Mouse (Mus musculus) cerebellum, adult 11-12 months (tissue): ENCODE results near the gene Tmem30b.
"Not testable (repeated sequence)": the region's sequence is repeated elsewhere in the genome, so short reads cannot be mapped to it uniquely, and the experiment has no call there.

Experiments used
- DNase-seq: peaks from one replicate; pipeline ENCODE4 v3.0.0; 2022

The Tmem30b gene

DNA sequence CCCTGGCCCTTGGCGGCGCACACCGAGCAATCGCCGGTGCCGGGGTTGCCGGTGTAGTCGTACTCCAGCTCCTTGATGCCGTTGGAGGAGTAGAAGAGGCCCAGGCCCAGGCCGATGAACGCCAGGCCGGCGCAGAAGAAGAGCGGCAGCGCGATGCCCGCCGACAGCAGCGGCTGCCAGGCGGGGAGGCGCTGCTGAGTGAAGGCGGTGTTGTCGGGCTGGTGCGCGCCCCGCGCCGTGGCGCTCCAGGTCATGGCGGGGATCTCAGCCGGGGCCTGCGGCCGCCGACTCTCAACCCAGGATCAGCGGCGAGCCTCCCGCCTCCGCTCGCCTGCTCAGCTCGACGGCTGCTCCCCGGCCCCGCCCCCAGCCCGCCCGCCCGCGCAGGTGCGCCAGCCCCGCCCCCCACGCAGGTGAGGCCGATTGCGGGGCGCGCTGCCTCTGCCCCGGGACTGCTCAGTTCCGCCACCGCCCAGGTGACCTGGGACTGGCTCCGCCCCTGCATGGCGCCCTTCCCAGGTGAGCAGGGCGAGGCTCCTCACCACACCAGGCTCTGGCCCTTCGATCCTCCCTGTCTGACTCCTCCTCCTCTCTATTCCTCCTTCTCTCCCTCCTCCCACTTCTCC is at the start of gene Tmem30b:
Tmem30b (minus strand) TSS at position 307 of the 626 bp plus-strand sequence.
- no peak for DNase-seq

DNA sequence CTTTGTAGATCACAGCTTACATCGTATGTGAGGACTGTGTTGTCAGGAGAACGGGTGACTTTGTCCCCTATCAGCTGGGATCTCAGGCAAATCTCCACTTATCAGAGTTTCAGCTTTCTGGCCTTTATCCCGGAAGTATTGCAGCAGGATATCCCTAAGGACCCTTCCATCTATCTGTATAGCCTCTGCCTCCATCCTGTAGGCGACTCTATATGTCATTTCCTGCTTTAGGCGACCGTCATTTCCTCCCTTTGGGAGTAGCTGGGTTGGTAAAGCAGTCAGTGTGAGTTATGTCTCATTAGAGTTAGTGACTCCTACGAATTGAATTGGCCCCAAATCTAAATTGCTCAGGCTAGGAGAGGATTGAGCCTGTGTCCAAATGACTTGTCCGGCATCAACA is 49.0 kb upstream of the Tmem30b start:
- DNase-seq = no peak

DNA sequence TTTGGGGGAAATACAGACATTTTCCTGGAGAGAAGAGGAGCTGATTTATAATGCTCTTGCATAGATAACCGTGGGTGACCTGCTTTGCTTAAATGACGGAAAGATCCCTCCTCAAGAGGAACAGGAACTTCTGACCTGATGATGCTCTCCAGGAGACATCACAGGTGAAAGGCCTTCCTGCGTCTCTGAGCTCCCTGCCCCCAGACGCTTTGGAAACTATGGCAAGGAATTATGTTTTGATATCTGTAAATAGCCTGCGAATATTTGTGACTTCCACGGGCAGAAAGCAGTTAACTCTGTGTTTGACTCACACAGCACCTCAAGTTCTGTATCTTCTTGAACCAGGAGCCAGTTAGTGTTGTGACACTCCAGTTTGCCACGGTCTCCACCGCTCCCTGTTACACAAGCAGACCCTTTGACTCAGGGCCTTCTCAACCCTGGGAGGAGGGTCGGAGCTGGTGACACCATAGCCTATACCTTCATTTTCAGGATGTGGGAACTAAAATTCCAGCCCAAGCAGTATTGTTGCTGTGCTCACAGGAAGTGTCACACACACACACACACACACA is 48.1 kb upstream of the Tmem30b start:
- DNase-seq = no peak

DNA sequence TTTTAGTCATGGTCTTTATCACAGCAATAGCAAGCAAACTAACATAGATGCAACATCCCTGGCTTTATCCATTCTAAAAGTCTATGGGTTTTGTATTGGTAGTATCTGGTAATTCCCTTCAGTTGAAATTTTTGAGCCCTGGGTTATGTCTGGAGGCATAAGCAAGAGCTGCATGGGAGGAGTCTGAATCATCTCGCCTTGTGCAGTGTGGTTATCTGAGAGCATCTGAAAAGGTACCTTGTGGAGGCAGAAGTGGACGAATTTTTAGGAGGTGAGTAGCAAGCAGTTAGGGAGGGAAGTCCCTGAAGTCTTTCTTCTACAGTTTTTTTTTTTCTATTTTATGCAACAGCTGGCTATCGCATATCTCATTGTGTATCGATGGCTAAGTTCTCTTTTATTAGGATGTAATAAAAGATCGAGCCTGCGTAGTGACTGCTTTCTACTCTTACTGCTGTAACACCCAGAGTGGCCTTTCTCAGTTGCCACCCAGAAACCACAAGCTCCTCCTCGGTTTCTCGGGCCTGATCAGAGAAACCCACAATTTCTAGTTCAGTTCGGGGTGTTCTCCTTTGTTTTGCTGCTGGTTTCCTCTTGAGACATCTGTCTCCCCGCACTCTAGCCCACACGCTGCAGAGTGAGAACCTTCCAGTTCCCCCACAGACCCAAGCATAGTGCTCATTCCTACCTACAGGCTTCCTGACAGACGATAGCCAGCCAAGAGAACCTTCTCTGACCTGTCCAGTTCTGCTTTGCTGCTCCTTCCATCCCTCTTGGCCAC is 47.0 kb upstream of the Tmem30b start:
- no peak for DNase-seq

DNA sequence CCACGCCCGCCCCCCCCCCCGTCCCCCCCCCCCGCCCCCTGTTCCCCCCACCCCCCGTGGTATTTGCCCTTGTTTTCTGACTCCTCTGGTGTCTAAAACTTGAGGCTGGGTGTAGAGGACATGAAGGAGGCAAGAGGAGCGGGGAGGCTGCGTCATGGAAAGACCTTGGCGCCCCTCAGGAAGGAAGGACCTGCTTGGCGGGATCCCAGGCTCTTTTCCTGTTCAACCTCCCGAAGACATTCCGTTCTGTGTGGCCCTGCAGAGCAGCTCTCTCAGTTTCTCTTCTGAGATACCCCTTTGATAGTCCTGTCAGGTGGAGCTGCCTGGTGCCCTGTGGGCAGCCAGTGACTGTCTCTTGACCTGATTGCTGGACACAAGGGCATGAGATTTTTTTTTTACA is 45.4 kb upstream of the Tmem30b start:
- no peak for DNase-seq

DNA sequence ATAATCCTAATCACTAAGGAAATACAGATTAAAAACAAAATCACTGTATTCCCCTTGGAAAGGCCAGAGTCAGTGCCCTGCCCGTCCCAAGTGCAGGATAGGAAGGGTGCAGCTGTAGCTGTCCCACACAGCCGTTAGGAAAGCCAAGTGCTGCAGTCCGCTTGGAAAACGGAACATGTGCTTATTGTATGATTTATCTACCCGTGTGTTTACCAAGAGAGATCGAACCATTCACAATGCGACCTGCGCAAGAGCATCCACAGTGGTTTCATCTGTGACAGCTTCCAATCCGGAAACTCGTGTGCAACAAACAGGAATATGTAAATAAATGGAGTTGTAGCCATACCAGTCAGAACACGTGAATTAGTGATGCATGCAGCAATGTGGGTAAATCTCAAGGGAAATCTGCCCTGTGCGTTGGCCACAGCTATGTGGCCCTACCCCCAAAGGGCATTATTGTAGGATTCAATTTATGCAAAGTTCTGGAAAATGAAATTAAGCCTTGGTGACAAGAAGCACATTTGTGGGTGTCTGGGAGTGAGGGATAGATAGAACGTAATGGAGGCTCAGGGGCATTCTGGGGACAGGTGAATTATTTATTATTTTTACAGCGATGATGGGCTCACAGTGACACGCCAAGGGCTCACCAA is 44.6 kb upstream of the Tmem30b start:
- DNase-seq = no peak

DNA sequence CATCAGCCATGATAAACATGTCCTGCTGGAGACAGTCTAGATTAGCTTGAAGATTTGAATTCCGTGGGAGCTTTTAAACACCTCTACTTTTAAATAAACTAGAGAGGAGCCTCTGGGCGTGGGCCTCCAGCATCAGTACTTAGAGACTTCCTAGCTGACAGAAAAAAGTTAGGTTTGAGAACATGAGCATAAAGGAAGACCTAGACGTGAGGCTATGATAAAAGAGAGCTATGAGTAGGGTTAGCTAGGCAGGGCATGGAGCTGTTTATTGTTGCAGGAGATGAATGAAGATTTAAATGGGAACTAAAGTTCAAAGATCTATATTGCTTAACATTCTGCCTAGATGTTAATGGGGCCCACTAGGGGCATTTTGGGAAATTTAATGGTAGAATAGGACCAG is 41.1 kb upstream of the Tmem30b start:
- DNase-seq = no peak

DNA sequence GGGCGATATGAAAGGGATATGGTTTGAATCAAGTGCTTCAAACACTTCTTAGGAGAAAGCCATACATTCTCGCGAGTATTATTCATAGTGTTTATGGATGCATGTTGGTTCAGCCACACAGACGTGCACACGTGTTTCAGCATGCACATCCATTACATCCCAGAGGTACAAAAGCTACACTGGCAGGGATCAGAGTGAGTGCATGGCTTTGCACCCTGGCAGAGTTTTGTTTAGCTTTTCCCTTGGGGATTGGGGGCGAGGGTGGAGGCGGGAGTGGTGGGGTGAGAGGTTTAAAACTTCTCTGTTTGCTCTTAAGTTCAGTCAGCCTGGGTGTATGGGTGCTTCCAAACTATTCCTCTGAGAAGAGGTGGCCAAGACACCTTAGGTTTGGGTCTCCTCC is 39.7 kb upstream of the Tmem30b start:
- no peak for DNase-seq

DNA sequence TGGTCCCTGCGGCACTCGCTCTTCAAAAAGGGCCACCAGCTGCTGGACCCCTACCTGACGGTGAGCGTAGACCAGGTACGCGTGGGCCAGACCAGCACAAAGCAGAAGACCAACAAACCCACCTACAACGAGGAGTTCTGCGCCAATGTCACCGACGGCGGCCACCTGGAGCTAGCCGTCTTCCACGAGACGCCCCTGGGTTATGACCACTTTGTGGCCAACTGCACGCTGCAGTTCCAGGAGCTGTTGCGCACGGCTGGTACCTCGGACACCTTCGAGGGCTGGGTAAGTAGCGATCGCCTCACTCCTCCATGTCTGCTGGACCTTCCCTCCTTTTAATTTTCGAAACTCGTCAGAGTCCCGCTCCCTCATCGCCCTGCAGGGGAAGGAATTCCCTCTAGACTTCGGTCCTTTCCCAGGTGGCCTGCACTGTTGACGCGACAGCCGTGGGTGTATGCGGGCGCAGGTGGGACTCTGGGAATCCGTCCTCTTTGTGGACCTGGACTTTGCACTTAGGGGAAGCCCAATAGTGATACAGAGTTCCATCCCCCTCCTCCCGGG is 39.1 kb upstream of the Tmem30b start:
- no peak for DNase-seq

DNA sequence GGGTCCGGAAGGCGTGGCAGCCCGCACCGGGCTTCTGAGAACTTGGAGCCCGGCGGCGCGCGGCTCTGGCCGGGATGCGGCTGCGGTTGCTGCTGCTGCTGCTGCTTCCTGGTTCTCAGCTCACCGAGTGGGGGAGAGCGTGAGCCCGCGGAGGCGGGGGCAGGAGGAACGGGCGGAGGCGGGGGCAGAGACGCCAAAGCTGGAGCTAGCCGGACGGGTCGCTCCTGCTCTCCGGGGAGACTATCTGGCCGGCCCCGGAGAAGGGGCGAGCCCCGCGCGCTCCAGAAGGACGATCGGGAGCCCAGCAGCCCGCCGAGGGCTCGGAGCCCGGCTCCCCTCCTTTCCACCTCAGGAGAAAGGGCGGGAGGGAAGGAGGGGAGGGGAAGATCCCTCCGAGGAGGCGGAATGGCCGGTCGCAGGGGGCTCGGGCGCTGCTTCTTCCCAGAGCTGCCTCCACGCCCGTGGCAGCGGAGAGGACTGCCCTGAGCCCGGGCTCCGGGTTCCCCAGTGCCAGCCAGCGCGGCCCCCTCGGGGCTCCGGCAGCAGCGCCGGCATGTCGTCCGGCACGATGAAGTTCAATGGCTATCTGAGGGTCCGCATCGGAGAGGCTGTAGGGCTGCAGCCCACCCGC is 38.5 kb upstream of the Tmem30b start, which contains the start of gene Prkch:
Prkch (plus strand) TSS at position 187 of the 631 bp plus-strand sequence.
- DNase-seq = peak; percentile 8

DNA sequence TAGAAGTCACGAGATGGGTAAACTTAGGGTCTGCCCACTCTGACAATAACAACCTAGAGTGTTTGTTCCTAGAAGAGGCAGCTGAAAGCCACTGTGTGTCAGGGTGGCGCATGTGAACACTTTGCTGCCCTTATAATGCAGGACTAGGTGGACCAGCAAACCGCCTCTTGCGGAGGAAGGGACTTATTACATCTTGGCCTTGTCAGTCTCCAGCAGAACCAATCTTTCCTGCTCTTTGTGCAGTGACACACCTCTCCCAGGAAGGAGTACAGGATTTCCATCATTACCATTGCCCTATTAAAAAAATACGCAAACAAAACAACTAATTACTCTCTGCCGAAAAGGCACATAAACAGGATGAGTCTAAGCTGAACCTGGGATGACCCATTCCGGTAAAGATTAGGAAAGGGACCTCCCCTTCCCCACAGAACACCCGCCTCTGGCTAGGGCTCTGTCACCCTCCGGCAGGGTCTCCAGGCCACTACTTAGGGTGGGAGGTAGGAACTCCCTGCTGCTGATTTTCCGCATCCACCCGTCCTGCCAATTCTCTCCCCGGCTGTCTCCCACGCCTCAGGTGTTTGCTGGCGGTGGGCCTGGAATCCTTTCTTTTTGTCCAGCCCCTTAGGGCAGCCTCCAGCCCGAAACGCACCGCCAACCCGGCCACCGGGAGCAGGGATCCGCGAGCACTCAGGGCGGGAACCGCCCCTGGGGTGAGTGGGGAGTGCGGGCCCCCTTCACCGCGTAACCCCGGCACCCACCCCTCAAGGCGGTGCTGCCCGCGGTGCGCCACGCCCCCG is 37.8 kb upstream of the Tmem30b start:
- DNase-seq = no peak

DNA sequence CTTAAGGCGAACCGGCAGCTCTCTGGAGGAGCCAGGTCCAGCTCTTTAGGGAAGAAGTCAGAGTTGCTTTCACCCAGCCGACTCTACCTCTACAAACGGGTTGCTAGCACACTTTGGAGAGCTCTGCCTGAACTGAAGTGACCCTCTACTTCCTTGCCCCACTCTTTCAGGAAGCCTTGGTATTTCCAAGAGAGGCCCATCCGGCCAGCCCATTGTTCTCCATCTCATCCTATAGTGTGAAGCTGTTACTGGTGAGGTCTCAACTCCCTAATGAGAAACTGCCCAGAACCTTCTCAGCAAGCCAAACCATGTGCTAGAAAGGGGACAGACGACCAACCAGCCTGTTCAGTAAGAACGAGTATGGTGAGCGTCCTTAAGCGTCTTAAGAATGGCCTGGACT is 37.1 kb upstream of the Tmem30b start:
- DNase-seq = no peak

DNA sequence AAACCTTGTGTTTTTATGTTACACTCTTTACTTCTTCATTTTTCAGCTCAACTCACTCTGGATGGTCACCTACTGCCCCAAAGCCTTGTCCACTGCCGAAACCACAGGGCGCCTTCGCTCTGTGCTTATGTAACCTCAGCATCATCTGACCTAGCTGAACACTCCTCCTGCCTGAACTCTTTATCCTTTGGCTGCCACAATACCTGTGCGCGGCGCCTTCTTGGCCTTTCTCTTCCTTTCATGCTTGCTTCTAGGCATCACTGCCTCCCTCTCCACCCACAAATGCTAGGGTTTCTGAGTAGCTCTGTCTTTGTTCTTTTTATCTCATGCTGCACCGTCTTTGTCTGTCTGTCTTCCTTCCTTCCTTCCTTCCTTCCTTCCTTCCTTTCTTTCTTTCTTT is 34.6 kb upstream of the Tmem30b start:
- no peak for DNase-seq

DNA sequence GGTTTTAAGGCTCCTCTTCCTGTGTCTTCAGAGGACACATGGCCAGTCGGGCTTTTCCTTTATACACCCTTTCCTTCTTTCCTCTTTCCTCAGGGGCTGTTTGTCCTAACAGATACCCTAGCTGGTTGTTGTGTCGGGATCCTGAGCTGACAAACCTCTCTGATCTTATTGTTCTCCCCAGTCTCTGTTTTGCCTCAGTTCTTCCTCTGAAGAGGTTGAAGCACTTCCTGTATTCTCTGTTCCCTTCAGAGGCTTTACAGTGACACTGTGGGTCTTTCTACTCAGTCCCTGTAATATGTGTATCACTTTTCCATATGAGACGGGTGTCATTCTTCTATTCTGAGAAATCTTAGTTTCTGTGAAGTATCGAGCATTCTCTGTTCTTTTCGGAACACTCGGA is 31.9 kb upstream of the Tmem30b start:
- DNase-seq = no peak

DNA sequence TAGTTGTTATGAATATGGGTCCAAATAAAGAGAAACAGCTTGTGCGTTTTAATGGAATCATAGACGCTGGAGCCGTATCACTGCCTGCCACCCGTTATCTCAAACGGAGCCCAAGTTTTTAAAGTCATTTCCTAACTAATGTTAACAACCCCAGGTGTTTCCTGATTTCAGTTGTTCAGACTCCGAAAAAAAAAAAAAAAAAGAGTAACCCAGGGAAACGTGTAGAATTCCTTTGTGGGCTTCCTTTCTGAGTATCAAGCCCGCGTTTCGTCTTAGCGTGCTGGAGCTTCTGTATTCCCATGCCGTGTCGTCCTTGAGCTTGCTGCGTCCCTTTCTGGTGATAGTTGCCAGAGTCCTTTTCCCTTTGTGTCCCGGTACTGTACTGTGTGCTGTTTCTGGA is 28.4 kb upstream of the Tmem30b start:
- DNase-seq = no peak

DNA sequence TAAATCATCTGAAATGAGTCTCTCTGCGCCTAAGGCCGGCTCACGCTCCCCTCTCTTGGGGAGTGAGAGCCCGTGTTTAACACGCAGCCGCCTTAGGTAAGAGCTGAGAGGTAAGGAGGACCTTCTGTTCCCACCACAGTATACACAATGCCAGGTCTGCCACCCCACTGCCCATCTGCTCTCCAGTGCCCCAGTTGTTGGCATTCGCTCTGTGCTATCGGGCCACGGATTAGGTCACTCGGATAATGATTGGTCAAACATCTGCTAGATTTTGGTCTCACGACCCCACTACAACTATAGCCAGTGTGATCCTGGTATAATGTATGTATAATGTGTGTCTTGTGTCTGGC is 19.4 kb upstream of the Tmem30b start:
- DNase-seq = no peak

DNA sequence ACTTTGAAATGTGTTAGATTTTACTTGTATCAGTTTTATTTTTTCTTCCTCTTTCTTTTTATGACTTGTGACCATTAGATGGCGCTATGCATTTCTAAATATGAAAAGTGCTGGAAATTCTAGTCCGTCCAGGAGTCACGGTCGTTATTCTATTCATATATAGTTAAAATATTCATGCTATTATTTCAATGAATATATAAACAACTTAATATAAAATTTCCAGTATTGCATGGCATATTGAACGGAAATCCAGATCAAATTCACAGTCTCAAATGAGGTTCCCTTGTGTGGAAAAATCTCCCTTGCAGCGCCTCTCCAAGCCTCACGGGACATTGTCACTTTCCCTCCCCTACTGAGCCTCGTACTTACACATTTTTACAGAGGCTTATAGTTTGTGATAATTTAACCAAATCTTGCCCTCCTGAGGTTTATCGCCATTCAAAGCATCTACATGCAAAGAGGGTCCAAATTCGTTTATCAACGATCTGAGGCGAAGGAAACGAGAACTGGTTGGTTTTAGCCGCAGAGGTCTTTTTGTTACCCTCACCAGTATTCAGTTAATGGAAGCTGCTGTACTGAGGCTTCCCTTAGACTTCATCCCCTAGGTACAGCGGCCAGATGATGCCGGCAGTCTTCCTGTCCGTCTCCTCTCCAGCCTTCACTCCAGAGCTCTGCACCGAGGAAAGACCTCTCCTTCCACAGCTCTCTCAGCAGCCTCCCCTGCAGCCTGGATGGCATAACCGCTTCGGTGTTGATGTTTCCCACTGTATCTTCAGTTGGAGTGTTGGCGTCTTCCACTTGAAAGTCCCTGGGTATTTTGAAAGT is 18.8 kb upstream of the Tmem30b start:
- DNase-seq = no peak

DNA sequence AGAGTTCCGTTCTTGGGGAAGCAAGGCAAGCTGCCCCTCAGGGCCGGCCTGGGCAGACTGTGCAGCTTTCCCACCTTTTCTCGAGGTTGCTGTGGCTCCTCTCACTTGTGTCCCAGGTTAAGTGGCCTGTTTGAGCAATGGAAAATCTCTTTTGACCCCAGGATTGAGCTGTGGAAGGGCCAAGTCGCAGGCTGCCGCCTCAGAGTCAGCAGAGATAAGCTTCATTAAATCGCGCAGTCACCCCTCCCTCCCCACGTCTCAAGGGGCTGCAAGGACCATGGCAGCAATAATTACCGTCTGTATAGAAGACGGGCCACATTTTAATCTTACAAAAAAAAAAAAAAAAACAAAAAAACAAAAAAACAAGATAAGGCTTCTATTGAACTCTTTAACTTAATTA is 18.0 kb upstream of the Tmem30b start:
- no peak for DNase-seq

DNA sequence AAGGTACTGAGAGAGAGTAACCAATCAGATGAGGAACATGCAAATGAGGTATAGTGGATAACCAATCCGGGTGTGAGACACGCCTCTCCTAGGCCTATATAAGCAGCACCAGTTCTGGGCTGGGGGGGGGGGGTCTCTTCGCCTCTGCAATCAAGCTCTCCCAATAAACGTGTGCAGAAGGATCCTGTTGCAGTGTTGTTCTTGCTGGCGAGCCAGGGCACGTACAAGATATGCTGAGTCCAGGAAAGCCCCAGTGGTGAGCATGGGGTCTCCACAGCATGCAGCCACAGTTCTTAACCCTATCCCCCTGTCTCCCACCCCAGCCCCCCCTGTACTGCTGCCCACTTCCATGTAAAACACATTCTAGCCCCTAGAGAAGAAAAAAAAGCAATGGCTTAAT is 16.9 kb upstream of the Tmem30b start:
- DNase-seq = not testable (repeated sequence)

DNA sequence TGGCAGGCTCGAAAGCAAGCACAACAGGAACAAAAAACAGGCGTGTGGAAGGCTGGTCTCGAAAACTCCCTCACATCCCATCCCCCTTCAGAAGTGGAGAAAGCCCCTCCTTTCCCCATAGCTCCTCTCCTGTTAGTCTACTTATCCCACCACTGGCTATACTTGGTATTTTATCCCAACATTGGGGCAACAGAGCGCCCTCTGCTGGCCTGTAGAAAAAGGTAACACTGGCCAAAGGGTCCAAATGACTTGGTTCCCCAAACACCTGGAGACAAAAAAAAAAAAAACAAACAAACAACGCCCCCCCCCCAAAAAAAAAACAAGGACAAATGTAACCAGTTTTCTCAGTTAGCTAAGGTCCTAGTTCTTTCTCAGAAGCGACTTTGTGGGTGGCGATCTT is 13.9 kb upstream of the Tmem30b start:
- no peak for DNase-seq

DNA sequence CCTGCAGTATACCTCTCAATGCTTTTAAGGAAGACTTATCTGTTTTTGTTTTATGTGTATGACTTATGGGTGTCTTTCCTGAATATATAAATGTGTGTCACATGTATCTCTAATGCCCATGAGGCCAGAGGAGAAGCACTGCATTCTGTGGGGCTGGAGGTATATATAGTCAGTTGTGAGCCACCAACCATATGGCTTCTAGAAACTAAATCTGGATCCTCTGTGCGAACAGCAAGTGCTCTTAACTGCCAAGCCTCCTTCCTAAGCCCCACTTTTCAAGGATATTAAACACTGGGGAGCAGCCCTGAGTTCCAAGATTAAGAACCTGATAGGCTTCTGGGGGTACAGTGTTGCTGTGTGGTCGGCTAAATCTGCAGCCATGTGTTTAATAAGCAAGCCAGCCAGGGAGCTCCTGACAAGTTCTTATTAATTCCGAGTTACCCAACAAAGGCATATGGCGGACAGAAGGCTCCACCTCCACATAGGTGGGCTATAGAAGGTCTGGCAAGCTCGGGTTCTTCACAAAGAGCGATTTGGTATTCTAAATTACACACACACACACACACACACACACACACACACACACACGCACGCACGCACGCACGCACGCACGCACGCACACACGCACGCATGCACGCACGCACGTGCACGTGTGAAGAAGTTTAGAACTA is 12.5 kb upstream of the Tmem30b start:
- DNase-seq = no peak
